Mouse (Mus musculus) heart, embryonic 14.5 days (tissue): Measurements from ENCODE around the gene Traf3ip2. TPM values are rescaled to one million over a fixed set of nuclear protein-coding genes. Genes with fewer than 3 reads are reported as not detected.

Experiments
- ATAC-seq: fragments of 200-750 bp; cut with Nextera tagmentation; 2 replicates; pipeline ENCODE4 v1.8.0; 2017; ENCODE audit warnings: low read depth, moderate TSS enrichment; ENCODE audit not compliant: insufficient number of reproducible peaks, insufficient read depth, low FRiP score
- H3K27ac ChIP-seq, 2 experiments: fragments of 200-500 bp in 1 of 2; fragments of 300-500 bp in 1 of 2; sonication (generic) in 1 of 2; replicated peaks in 1 of 2; 2 replicates each; pipeline ENCODE4 v1.5.1; 2012 to 2014; ENCODE audit warnings: low read depth in 2 of 2, low read length in 2 of 2, control low read depth in 1 of 2, mild to moderate bottlenecking in 1 of 2, mixed read lengths in 1 of 2; ENCODE audit not compliant: control insufficient read depth in 1 of 2, insufficient read depth in 1 of 2
- H3K27me3 ChIP-seq: fragments of 300-500 bp; sonication (generic); 2 replicates; pipeline ENCODE4 v1.6.1; 2014; ENCODE audit warnings: mild to moderate bottlenecking, low read length, control low read depth; ENCODE audit not compliant: control insufficient read depth, insufficient read depth
- H3K36me3 ChIP-seq: fragments of 300-500 bp; sonication (generic); 2 replicates; pipeline ENCODE4 v1.6.1; 2014; ENCODE audit warnings: mild to moderate bottlenecking, control low read depth, low read length, mixed read lengths; ENCODE audit not compliant: control insufficient read depth, insufficient read depth
- H3K4me1 ChIP-seq, 2 experiments: fragments of 200-500 bp in 1 of 2; fragments of 300-500 bp in 1 of 2; sonication (generic) in 1 of 2; 2 replicates each; pipeline ENCODE4 v1.6.1; 2012 to 2014; ENCODE audit warnings: low read length in 2 of 2, control low read depth in 1 of 2, mixed read lengths in 1 of 2; ENCODE audit not compliant: control insufficient read depth in 2 of 2, insufficient read depth in 2 of 2
- H3K4me2 ChIP-seq: fragments of 300-500 bp; sonication (generic); 2 replicates; pipeline ENCODE4 v1.6.1; 2014; ENCODE audit warnings: mild to moderate bottlenecking, low read length
- H3K4me3 ChIP-seq, 2 experiments: fragments of 200-500 bp in 1 of 2; fragments of 300-500 bp in 1 of 2; sonication (generic) in 1 of 2; 2 replicates each; pipeline ENCODE4 v1.5.1; 2012 to 2014; ENCODE audit warnings: low read length in 2 of 2, mild to moderate bottlenecking in 2 of 2, control low read depth in 1 of 2, low read depth in 1 of 2, moderate library complexity in 1 of 2; ENCODE audit not compliant: control insufficient read depth in 1 of 2, insufficient read depth in 1 of 2
- H3K9ac ChIP-seq: fragments of 300-500 bp; sonication (generic); 2 replicates; pipeline ENCODE4 v1.6.1; 2014; ENCODE audit warnings: mild to moderate bottlenecking, low read length
- H3K9me3 ChIP-seq: fragments of 300-500 bp; sonication (generic); 2 replicates; pipeline ENCODE4 v1.6.1; 2016; ENCODE audit warnings: low read length, control low read depth; ENCODE audit not compliant: control insufficient read depth
- WGBS: fragments of 180-500 bp; shearing (Covaris S2); extraction: QIAGEN DNeasy Blood & Tissue Kit; methylation state at CpG from one replicate; pipeline ENCODE4 v1.1.7; 2014; 5-methylcytosine and 5-hydroxymethylcytosine counted together
- polyA plus RNA-seq: library from polyadenylated mRNA; unstranded; fragments of >200 nt; fragmentation: Nextera tagmentation; extraction: Ambion mirVana; gene quantifications from 2 replicates; pipeline ENCODE4 v1.2.1, GENCODE M21; 2014

Traf3ip2 gene
- polyA plus RNA-seq, 1 experiment from 2014 or later = 10.2 TPM

DNA sequence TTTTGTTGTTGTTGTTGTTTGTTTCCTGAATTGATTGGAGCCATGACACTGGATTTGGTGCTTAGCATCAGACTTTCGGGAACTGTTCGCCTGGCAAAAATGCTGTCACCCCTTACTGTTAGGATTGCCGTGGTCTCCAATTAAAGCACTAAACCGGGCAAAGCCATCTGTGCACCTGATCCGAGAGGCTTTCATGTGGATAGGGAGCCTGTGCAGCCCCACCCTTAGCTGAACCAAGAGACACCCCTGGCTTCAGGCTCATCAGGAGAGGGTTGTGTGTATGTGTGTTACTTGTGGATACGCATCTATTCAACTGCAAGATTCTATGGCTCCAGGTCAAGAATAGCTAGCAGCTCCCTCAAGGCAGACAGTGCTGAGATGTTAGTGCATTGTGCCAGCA lies 36.3 kb upstream of the Traf3ip2 start:
- Histone ChIP-seq H3K27me3 (no peaks in the 10 kb centered on the region), H3K36me3 (no peaks in the 10 kb centered on the region), H3K4me2 (no peak overlapping the region), H3K27ac (no peak overlapping the region), H3K4me3 (no peak overlapping the region), H3K9me3 (no peaks in the 10 kb centered on the region), H3K9ac (no peak overlapping the region), H3K4me1 (no peaks in the 10 kb centered on the region; a peak in 1 of 4 replicates)
- no peak for ATAC-seq
- WGBS = 86% methylated on average over 6 of the region's 6 CpGs

DNA sequence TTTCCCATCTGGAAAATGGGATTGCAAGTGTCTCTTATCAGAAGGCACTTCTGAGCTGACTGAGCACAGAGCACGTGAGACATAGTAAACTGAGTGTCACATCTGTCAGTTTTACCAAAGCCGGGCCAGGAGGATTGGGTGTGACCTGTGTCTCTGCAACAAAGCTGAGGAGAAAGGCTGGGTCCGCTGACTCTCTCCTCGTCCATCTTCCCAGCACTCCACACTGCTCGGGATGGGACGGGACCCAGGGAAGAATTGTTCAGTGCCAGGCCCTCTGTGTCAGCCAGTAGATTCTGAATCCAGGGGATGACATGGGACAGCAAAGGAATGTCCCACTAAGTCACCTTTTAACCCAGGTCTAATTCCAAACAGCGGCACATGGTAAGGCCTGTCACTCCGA lies 32.3 kb upstream of the Traf3ip2 start:
- 69% methylated on average over 8 of the region's 8 CpGs for WGBS
- Histone ChIP-seq H3K9ac (no peak overlapping the region), H3K27me3 (no peaks in the 10 kb centered on the region), H3K9me3 (no peaks in the 10 kb centered on the region), H3K4me2 (no peak overlapping the region), H3K4me1 (no peaks in the 10 kb centered on the region), H3K27ac (no peak overlapping the region), H3K36me3 (no peaks in the 10 kb centered on the region), H3K4me3 (no peak overlapping the region)
- ATAC-seq = no peak

DNA sequence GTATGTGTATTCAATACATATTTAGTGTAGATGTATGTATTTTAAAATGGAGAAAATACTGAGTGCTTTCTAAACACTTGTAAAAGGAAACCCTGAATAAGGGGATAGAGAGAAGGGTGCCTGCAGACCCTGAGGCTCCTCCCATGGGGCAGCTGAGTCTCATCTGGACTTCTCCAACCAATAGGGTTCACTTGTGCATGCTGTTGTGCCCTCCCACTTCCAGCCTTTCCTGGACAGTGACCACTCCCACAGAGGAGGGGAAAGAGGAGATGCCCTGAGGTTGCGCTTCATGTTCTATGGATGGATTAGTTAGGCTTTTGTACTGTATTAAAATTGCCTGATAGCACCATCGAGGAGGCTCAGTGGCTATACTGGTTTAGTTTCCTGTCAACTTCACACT lies 30.3 kb upstream of the Traf3ip2 start:
- Histone ChIP-seq H3K4me2 (no peak overlapping the region), H3K36me3 (no peaks in the 10 kb centered on the region), H3K4me3 (no peak overlapping the region), H3K27me3 (no peaks in the 10 kb centered on the region), H3K27ac (no peak overlapping the region), H3K9me3 (no peaks in the 10 kb centered on the region), H3K9ac (no peak overlapping the region), H3K4me1 (peaks cover 7 to 9% of the 10 kb centered on the region in 2 experiments; a peak in 3 of 4 replicates)
- WGBS = 85% methylated on average over 2 of the region's 2 CpGs
- no peak for ATAC-seq

DNA sequence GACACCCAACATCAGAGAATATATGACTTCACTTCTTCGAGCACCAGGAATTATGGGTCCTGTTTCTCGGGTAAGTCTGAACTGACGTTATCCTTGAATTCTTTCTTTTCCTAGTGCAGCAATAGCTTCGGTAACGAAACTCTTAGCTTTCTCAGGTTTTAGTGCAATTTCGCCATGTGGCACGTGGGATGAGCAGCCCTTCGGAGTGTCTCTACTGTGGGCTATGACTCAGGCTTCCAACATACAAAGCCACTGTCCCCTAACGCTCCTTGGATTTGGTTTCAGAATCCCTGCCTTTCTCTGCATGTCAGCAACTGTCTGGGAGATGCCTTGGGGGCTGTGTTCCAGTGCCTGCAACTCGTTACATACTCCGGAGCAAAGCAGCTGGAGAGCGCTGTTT lies 29.0 kb upstream of the Traf3ip2 start:
- H3K27me3 ChIP-seq = no peaks in the 10 kb centered on the region
- H3K27ac ChIP-seq = no peak overlapping the region
- no peak overlapping the region for H3K4me2 ChIP-seq
- H3K36me3 ChIP-seq = no peaks in the 10 kb centered on the region
- no peaks in the 10 kb centered on the region for H3K9me3 ChIP-seq
- peaks cover 7 to 13% of the 10 kb centered on the region in 2 experiments; a peak in 3 of 4 replicates for H3K4me1 ChIP-seq
- ATAC-seq = no peak
- WGBS = 83% methylated on average over 12 of the region's 12 CpGs
- H3K9ac ChIP-seq = no peak overlapping the region
- H3K4me3 ChIP-seq = no peak overlapping the region

DNA sequence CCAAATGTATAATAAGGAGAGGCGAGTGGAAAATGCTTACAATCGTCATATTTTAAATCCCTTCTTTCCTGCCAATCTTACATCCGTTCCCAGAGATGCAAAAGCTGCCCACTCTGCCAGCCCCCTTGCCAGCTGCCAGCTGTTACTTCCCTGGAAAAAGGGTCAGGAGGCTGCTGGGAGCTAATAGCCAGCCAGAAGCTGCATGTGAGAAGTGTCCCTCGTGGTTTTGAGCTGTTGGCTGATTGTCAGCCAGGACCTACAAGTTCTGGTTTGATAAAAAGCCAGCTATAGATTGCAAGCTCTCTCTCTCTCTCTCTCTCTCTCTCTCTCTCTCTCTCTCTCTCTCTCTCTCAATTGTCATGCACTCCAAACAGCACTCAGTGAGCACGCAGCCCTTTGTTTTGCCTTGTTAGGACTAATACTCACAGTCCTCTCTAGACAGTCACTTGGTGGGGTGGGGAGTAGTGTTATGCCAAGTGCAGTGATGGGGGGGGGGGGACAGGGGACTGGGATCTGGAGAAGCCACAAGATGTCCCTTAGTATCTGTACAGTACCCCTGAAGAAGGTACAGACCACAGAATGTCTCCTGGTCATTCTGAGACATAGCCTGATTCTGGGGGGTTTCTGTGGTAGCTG lies 25.3 kb upstream of the Traf3ip2 start:
- Histone ChIP-seq H3K9me3 (no peaks in the 10 kb centered on the region), H3K36me3 (no peaks in the 10 kb centered on the region), H3K27me3 (no peaks in the 10 kb centered on the region), H3K4me3 (no peak overlapping the region), H3K4me1 (peaks cover 7 to 13% of the 10 kb centered on the region in 2 experiments; a peak in 3 of 4 replicates), H3K4me2 (no peak overlapping the region), H3K9ac (no peak overlapping the region), H3K27ac (no peak overlapping the region)
- no peak for ATAC-seq
- WGBS = 35% methylated on average over 5 of the region's 5 CpGs

DNA sequence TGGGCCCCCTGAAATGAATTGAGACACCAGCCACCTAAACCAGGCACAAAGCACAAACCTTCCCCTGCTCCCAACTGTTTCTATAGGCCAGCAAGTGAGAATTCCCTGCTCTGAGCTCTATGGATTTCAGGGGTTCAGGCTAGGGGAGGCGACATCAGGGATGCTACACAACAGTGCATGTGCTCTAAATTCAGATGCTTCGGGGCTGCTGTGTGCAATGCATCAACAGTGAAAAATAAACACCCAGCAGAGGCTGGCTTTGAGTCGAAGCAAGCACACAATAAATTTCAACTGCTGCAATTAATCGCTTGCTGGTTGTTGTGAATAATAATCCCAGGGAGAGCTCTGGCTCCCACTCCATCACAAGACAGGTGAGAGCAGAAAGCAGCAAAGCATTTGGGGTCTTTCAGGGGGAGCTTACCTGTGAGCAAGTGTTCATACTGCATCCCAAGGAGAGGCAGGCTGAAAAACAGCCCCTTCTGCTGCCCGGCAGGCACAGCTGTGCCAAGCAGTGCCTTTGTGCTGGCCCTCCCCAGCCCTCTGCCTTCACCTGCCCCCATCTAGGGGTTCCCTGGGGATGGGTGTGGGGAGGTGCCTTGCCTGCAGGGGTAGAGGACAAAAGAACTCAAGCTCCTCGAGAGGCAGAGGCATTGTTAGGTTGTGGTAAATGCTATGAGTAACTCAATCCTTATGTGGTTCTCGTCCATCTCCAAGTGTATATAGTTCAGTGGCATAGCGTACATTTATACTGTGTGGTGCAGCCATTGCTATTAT lies 24.6 kb upstream of the Traf3ip2 start:
- Histone ChIP-seq H3K4me3 (no peak overlapping the region), H3K27me3 (no peaks in the 10 kb centered on the region), H3K9ac (no peak overlapping the region), H3K27ac (no peak overlapping the region), H3K4me2 (no peak overlapping the region), H3K9me3 (no peaks in the 10 kb centered on the region; the same call in 1 of the 2 replicates), H3K4me1 (peaks cover 7 to 13% of the 10 kb centered on the region in 2 experiments; a peak in 3 of 4 replicates), H3K36me3 (no peaks in the 10 kb centered on the region)
- ATAC-seq = no peak
- 89% methylated on average over 8 of the region's 8 CpGs for WGBS

DNA sequence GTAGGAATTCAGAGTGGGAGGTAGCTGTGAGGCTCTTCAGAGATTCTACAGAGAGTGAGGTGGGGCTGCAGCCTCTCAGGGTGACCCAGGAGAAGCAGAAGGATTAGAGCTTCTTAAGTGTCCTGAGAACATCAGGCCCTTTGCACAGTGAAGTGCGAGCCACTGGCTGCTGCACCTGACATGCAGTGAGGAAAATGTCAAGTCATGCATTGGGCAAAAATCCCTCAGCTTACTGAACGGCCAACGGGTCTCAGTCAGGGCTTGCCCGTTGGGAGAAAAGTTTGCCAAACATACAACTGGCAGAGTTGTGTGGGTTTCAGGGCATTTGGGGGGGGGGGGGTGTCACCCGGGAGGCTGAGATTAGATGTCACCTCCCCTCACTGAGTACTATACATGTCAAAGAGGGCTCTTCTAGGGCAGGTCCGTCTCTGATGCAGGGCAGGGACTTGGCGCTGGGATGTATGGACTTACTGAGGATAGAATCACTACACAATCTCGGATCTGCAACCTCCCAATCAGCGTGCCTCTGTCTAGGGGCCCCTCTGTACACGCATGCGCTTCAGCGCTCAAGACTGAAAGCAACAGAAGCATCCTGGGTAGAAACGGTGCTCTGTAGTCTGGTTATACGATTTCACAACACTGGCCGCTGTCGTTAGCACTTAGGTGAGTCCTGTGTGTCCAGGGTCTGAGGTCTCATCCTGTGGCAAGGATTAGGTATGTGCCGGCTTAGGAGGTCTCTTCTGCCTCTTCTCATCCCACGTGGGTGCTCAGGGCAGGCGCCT lies 22.8 kb upstream of the Traf3ip2 start:
- H3K9ac ChIP-seq = no peak overlapping the region
- H3K9me3 ChIP-seq = peaks cover 8% of the 10 kb centered on the region
- no peak overlapping the region for H3K4me2 ChIP-seq
- 76% methylated on average over 19 of the region's 19 CpGs for WGBS
- H3K27me3 ChIP-seq = no peaks in the 10 kb centered on the region
- H3K27ac ChIP-seq = no peak overlapping the region
- H3K36me3 ChIP-seq = no peaks in the 10 kb centered on the region
- ATAC-seq = no peak
- H3K4me1 ChIP-seq = peaks cover 7 to 13% of the 10 kb centered on the region in 2 experiments; a peak in 3 of 4 replicates
- H3K4me3 ChIP-seq = no peak overlapping the region
